Mouse (Mus musculus) left cerebral cortex, adult 8-10 months (tissue): ENCODE data around the gene Btbd2. TPM values are rescaled to one million over a fixed set of nuclear protein-coding genes. Genes with fewer than 3 reads are reported as not detected.

ENCODE experiments used
- DNase-seq, 2 experiments: peaks; one replicate each; pipeline ENCODE4 v3.0.0; 2022; ENCODE audit warnings: low spot score in 2 of 2
- total RNA-seq, 4 experiments: library from RNA; stranded (reverse); gene quantifications; 2 replicates each; pipeline ENCODE4 v1.2.4; 2022

The Btbd2 gene
- total RNA-seq, 4 experiments from 2014 or later: 88.6 to 97.6 (median 94.5) TPM

GRCm38 (mm10) chr10:80692249-80693165 is 35.6 kb upstream of the Btbd2 start:
- DNase-seq: no peak

- no peak for DNase-seq
Observed at GRCm38 (mm10) chr10:80687850-80688249, 31.0 kb upstream of the Btbd2 start.

GRCm38 (mm10) chr10:80686617-80687016 is 29.7 kb upstream of the Btbd2 start:
- no peak for DNase-seq

- DNase-seq: no peak
Observed at GRCm38 (mm10) chr10:80684984-80685383, 28.1 kb upstream of the Btbd2 start.

- DNase-seq: no peak
Observed at GRCm38 (mm10) chr10:80684214-80684613, 27.3 kb upstream of the Btbd2 start.

GRCm38 (mm10) chr10:80683647-80684046 is 26.8 kb upstream of the Btbd2 start:
- DNase-seq: no peak

- no peak for DNase-seq
Observed at GRCm38 (mm10) chr10:80682003-80682402, 25.1 kb upstream of the Btbd2 start.

GRCm38 (mm10) chr10:80680260-80680696 is 23.4 kb upstream of the Btbd2 start:
- DNase-seq: no peak

- no peak for DNase-seq
Observed at GRCm38 (mm10) chr10:80679556-80680259, 22.8 kb upstream of the Btbd2 start.

- DNase-seq: no peak
Observed at GRCm38 (mm10) chr10:80678601-80679377, 21.9 kb upstream of the Btbd2 start.

GRCm38 (mm10) chr10:80677942-80678436 is 21.1 kb upstream of the Btbd2 start, which contains the start of gene Mknk2:
Gene Mknk2 (minus strand): TSS chr10:80678112.
- peak; percentile 55 to 81 for DNase-seq

- no peak for DNase-seq
Observed at GRCm38 (mm10) chr10:80677128-80677875, 20.4 kb upstream of the Btbd2 start.

- peak; percentile 96 to 99 for DNase-seq
Observed at GRCm38 (mm10) chr10:80676198-80676928, 19.5 kb upstream of the Btbd2 start.

- DNase-seq: no peak
Observed at GRCm38 (mm10) chr10:80675405-80676197, 18.7 kb upstream of the Btbd2 start.

- DNase-seq: no peak
Observed at GRCm38 (mm10) chr10:80674851-80675404, 18.1 kb upstream of the Btbd2 start.

GRCm38 (mm10) chr10:80674161-80674711 is 17.4 kb upstream of the Btbd2 start:
- no peak for DNase-seq

GRCm38 (mm10) chr10:80673690-80674089 is 16.8 kb upstream of the Btbd2 start:
- DNase-seq: no peak

- no peak for DNase-seq
Observed at GRCm38 (mm10) chr10:80671936-80672690, 15.2 kb upstream of the Btbd2 start.
